Mouse (Mus musculus) forebrain, embryonic 11.5 days (tissue): ENCODE data around the gene Snap23. TPM values are rescaled to one million over a fixed set of nuclear protein-coding genes. Genes with fewer than 3 reads are reported as not detected.
A peak's percentile ranks its signal among the peaks of the same experiment; 100 is the strongest.

Source experiments
- ATAC-seq: fragments of 200-750 bp; cut with Nextera tagmentation; replicated peaks from 2 replicates; pipeline ENCODE4 v1.8.0; 2017; ENCODE audit warnings: moderate TSS enrichment; ENCODE audit not compliant: low FRiP score
- DNase-seq: peaks from one replicate; pipeline ENCODE4 v3.0.0-alpha.2; 2017; ENCODE audit warnings: low spot score
- H3K27ac ChIP-seq: fragments of 300-500 bp; sonication (generic); 2 replicates; pipeline ENCODE4 v1.5.1; 2014; ENCODE audit warnings: low read depth, low read length
- H3K27me3 ChIP-seq: fragments of 300-500 bp; sonication (generic); 2 replicates; pipeline ENCODE4 v1.6.1; 2014; ENCODE audit warnings: mild to moderate bottlenecking, low read length, mixed read lengths; ENCODE audit not compliant: control insufficient read depth, insufficient read depth
- H3K36me3 ChIP-seq: fragments of 300-500 bp; sonication (generic); 2 replicates; pipeline ENCODE4 v1.6.1; 2014; ENCODE audit warnings: mild to moderate bottlenecking, low read length, moderate library complexity, mixed read lengths; ENCODE audit not compliant: control insufficient read depth, insufficient read depth
- H3K4me1 ChIP-seq: fragments of 300-500 bp; sonication (generic); replicated peaks from 2 replicates; pipeline ENCODE4 v1.6.1; 2014; ENCODE audit warnings: low read length, mixed read lengths; ENCODE audit not compliant: control insufficient read depth, insufficient read depth
- H3K4me2 ChIP-seq: fragments of 300-500 bp; sonication (generic); 2 replicates; pipeline ENCODE4 v1.6.1; 2014; ENCODE audit warnings: low read depth, mild to moderate bottlenecking, low read length, moderate library complexity, mixed read lengths; ENCODE audit not compliant: severe bottlenecking
- H3K4me3 ChIP-seq: fragments of 300-500 bp; sonication (generic); 2 replicates; pipeline ENCODE4 v1.5.1; 2014; ENCODE audit warnings: low read depth, low read length
- H3K9ac ChIP-seq: fragments of 300-500 bp; sonication (generic); 2 replicates; pipeline ENCODE4 v1.6.1; 2014; ENCODE audit warnings: low read length
- H3K9me3 ChIP-seq: fragments of 300-500 bp; sonication (generic); 2 replicates; pipeline ENCODE4 v1.6.1; 2016; ENCODE audit warnings: low read length, mixed read lengths; ENCODE audit not compliant: control insufficient read depth
- WGBS: fragments of 180-500 bp; shearing (Covaris S2); extraction: QIAGEN DNeasy Blood & Tissue Kit; methylation state at CpG from one replicate; pipeline ENCODE4 v1.1.7; 2014; 5-methylcytosine and 5-hydroxymethylcytosine counted together
- polyA plus RNA-seq: library from polyadenylated mRNA; unstranded; fragments of >200 nt; fragmentation: Nextera tagmentation; extraction: Ambion mirVana; gene quantifications from 2 replicates; pipeline ENCODE4 v1.2.1, GENCODE M21; 2014

Snap23 gene
- polyA plus RNA-seq, 1 experiment from 2014 or later = 51.7 TPM

GRCm38 (mm10) chr2:120628886-120629735 is 61.6 kb downstream of the Snap23 start, which contains the start of gene Stard9:
Gene Stard9, plus strand, starts transcription at chr2:120629121.
- H3K4me3 ChIP-seq = peak within 1 kb of the TSS; percentile 49
- ATAC-seq (peak; percentile 100), DNase-seq (peak; percentile 99)
- H3K27ac ChIP-seq = no peak within 1 kb of the TSS
- peak within 1 kb of the TSS; percentile 57 for H3K9ac ChIP-seq
- peak within 1 kb of the TSS; percentile 56 for H3K4me2 ChIP-seq
- H3K9me3 ChIP-seq = no peaks in the 10 kb centered on the region
- H3K4me1 ChIP-seq = 0 out of 2 replicates have a peak, but pooled peaks cover 2% of the 10 kb centered on the region
- H3K36me3 ChIP-seq = no peaks in the 10 kb centered on the region
- no peaks in the 10 kb centered on the region for H3K27me3 ChIP-seq
- WGBS = 2% methylated on average over 36 of the region's 36 CpGs

- no peak overlapping the region for H3K4me3 ChIP-seq
- no peak for DNase-seq
- no peaks in the 10 kb centered on the region for H3K27me3 ChIP-seq
- H3K9ac ChIP-seq = no peak overlapping the region
- no peaks in the 10 kb centered on the region for H3K36me3 ChIP-seq
- WGBS = 87% methylated on average over 2 of the region's 2 CpGs
- H3K4me1 ChIP-seq = 0 out of 2 replicates have a peak, but pooled peaks cover 2% of the 10 kb centered on the region
- no peak overlapping the region for H3K4me2 ChIP-seq
- no peak overlapping the region for H3K27ac ChIP-seq
- H3K9me3 ChIP-seq = no peaks in the 10 kb centered on the region
- ATAC-seq = no peak
These were observed 62.8 kb downstream of the Snap23 start for GRCm38 (mm10) chr2:120630246-120630645.

GRCm38 (mm10) chr2:120630655-120631054 is 63.2 kb downstream of the Snap23 start:
- H3K4me2 ChIP-seq = no peak overlapping the region
- H3K9ac ChIP-seq = no peak overlapping the region
- H3K9me3 ChIP-seq = no peaks in the 10 kb centered on the region
- H3K27me3 ChIP-seq = no peaks in the 10 kb centered on the region
- no peak overlapping the region for H3K27ac ChIP-seq
- no peak overlapping the region for H3K4me3 ChIP-seq
- ATAC-seq (no peak), DNase-seq (no peak)
- 0 out of 2 replicates have a peak, but pooled peaks cover 2% of the 10 kb centered on the region for H3K4me1 ChIP-seq
- no peaks in the 10 kb centered on the region for H3K36me3 ChIP-seq
- 84% methylated on average over 2 of the region's 2 CpGs for WGBS

- ATAC-seq (no peak), DNase-seq (no peak)
- no peaks in the 10 kb centered on the region for H3K9me3 ChIP-seq
- 0 out of 2 replicates have a peak, but pooled peaks cover 2% of the 10 kb centered on the region for H3K4me1 ChIP-seq
- H3K27me3 ChIP-seq = no peaks in the 10 kb centered on the region
- no peak overlapping the region for H3K4me2 ChIP-seq
- H3K9ac ChIP-seq = no peak overlapping the region
- H3K36me3 ChIP-seq = no peaks in the 10 kb centered on the region
- no peak overlapping the region for H3K4me3 ChIP-seq
- 87% methylated on average over 2 of the region's 2 CpGs for WGBS
- H3K27ac ChIP-seq = no peak overlapping the region
These were observed 64.0 kb downstream of the Snap23 start for GRCm38 (mm10) chr2:120631521-120631920.

- no peaks in the 10 kb centered on the region for H3K27me3 ChIP-seq
- H3K9me3 ChIP-seq = no peaks in the 10 kb centered on the region
- WGBS = 90% methylated on average over 4 of the region's 4 CpGs
- no peak overlapping the region for H3K4me3 ChIP-seq
- ATAC-seq (no peak), DNase-seq (no peak)
- H3K9ac ChIP-seq = no peak overlapping the region
- H3K36me3 ChIP-seq = no peaks in the 10 kb centered on the region
- no peak overlapping the region for H3K27ac ChIP-seq
- H3K4me1 ChIP-seq = 0 out of 2 replicates have a peak, but pooled peaks cover 2% of the 10 kb centered on the region
- H3K4me2 ChIP-seq = no peak overlapping the region
These were observed 64.5 kb downstream of the Snap23 start for GRCm38 (mm10) chr2:120631957-120632356.

GRCm38 (mm10) chr2:120640835-120641234 is 73.4 kb downstream of the Snap23 start:
- Histone ChIP-seq H3K36me3 (no peaks in the 10 kb centered on the region), H3K4me1 (no peaks in the 10 kb centered on the region), H3K27me3 (no peaks in the 10 kb centered on the region), H3K4me3 (no peak overlapping the region), H3K27ac (no peak overlapping the region), H3K4me2 (no peak overlapping the region), H3K9ac (no peak overlapping the region), H3K9me3 (no peaks in the 10 kb centered on the region)
- ATAC-seq (no peak), DNase-seq (no peak)
- WGBS = 90% methylated on average over 8 of the region's 8 CpGs

GRCm38 (mm10) chr2:120643836-120644235 is 76.4 kb downstream of the Snap23 start:
- no peak for ATAC-seq
- WGBS = 74% methylated on average over 7 of the region's 7 CpGs
- DNase-seq = no peak
- H3K36me3 ChIP-seq = no peaks in the 10 kb centered on the region
- H3K4me3 ChIP-seq = no peak overlapping the region
- H3K27me3 ChIP-seq = no peaks in the 10 kb centered on the region
- no peak overlapping the region for H3K4me2 ChIP-seq
- no peak overlapping the region for H3K9ac ChIP-seq
- no peak overlapping the region for H3K27ac ChIP-seq
- H3K4me1 ChIP-seq = no peaks in the 10 kb centered on the region
- H3K9me3 ChIP-seq = no peaks in the 10 kb centered on the region

GRCm38 (mm10) chr2:120646777-120647176 is 79.3 kb downstream of the Snap23 start:
- ATAC-seq = no peak

More at GRCm38 (mm10) chr2:120646777-120647176, 79.3 kb downstream of the Snap23 start:
- Histone ChIP-seq H3K9me3 (no peaks in the 10 kb centered on the region), H3K4me1 (no peaks in the 10 kb centered on the region), H3K9ac (no peak overlapping the region), H3K36me3 (no peaks in the 10 kb centered on the region), H3K4me3 (no peak overlapping the region), H3K27ac (no peak overlapping the region), H3K27me3 (no peaks in the 10 kb centered on the region), H3K4me2 (no peak overlapping the region)
- DNase-seq = no peak
- WGBS = 66% methylated on average over 4 of the region's 4 CpGs
